Mouse (Mus musculus): ENCODE results near the gene Olfr1043. TPM values are rescaled to one million over a fixed set of nuclear protein-coding genes. Genes with fewer than 3 reads are reported as not detected.
"Not testable (repeated sequence)": the region's sequence is repeated elsewhere in the genome, so short reads cannot be mapped to it uniquely, and the experiment has no call there.

Gene Olfr1043
- polyA plus RNA-seq (2014; fragmentation: Nextera tagmentation; extraction: Ambion mirVana), result not detected in 2 replicates

DNA sequence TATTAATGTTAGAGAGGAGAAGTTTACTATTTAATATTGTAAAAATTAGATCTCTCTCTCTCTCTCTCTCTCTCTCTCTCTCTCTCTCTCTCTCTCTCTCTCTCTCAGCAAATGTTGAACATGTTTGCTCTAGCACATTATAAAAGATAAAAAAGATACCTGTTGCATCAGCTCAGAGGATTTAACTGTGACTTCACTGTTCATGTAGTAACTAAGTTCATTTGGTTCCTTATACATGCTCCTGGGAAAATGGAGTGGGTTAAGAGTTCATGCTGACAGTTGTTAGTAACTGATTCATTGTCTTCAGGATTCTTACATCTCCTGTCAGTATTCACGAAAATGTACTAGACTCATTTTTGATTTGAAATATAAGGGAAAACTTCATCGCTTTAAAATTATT, at the start of gene Olfr1043:
Olfr1043 (minus strand) TSS at position 101 of the 400 bp plus-strand sequence.
- Histone ChIP-seq H3K9ac (ENCODE audit: low read length) (no peak within 1 kb of the TSS), H3K4me1 (replicated peaks; ENCODE audit: control insufficient read depth, insufficient read depth, low read length) (no peaks in the 10 kb centered on the region), H3K4me3 (ENCODE audit: low read depth, low read length) (no peak within 1 kb of the TSS), H3K27me3 (replicated peaks; ENCODE audit: control insufficient read depth, insufficient read depth, low read length) (no peaks in the 10 kb centered on the region), H3K36me3 (ENCODE audit: control insufficient read depth, insufficient read depth, low read length) (no peaks in the 10 kb centered on the region), H3K4me2 (ENCODE audit: low read length) (no peak within 1 kb of the TSS), H3K9me3 (ENCODE audit: control insufficient read depth, low read length) (no peaks in the 10 kb centered on the region), H3K27ac (ENCODE audit: low read depth) (no peak within 1 kb of the TSS)
- no peak for ATAC-seq (replicated peaks; ENCODE audit: low FRiP score, low TSS enrichment, low read depth)
- no peak for DNase-seq (ENCODE audit: low spot score)
- WGBS, result 87% methylated on average over 2 of the region's 2 CpGs

DNA sequence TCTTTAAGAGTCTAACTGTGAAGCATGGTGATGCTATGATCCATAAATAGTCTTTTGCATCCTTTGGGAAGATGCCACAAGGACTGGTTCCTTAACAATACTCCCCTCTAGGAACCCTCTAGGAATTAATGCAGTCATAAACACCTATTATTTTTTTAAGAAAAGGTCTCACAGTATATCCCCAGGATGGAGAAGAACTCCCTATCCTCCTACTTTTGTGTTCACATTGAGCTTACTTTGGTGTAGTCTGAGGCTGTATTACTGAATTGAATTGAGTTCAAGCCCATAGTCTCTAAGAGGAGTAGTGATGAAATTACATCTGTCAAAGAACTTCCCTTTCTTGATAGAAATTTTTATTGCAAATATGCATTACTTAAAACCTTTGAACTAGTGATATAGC, 35.6 kb upstream of the Olfr1043 start, which contains the start of gene Olfr1045:
Olfr1045 (minus strand) TSS at position 101 of the 400 bp plus-strand sequence.
- H3K36me3 ChIP-seq (ENCODE audit: control insufficient read depth, insufficient read depth, low read length), result no peaks in the 10 kb centered on the region
- H3K4me2 ChIP-seq (ENCODE audit: low read length), result no peak within 1 kb of the TSS
- no peak within 1 kb of the TSS for H3K27ac ChIP-seq (ENCODE audit: low read depth)
- no peaks in the 10 kb centered on the region for H3K4me1 ChIP-seq (replicated peaks; ENCODE audit: control insufficient read depth, insufficient read depth, low read length)
- H3K27me3 ChIP-seq (replicated peaks; ENCODE audit: control insufficient read depth, insufficient read depth, low read length), result no peaks in the 10 kb centered on the region
- H3K9me3 ChIP-seq (ENCODE audit: control insufficient read depth, low read length), result no peaks in the 10 kb centered on the region
- H3K4me3 ChIP-seq (ENCODE audit: low read depth, low read length), result no peak within 1 kb of the TSS
- no peak for DNase-seq (ENCODE audit: low spot score)
- no peak for ATAC-seq (replicated peaks; ENCODE audit: low FRiP score, low TSS enrichment, low read depth)
- no peak within 1 kb of the TSS for H3K9ac ChIP-seq (ENCODE audit: low read length)

GRCm38 (mm10) chr2:86195863-86196262, 28.5 kb upstream of the Olfr1043 start:
- DNase-seq (ENCODE audit: low spot score) (no peak), ATAC-seq (replicated peaks; ENCODE audit: low FRiP score, low TSS enrichment, low read depth) (no peak)
- no peaks in the 10 kb centered on the region for H3K4me1 ChIP-seq (replicated peaks; ENCODE audit: control insufficient read depth, insufficient read depth, low read length)
- H3K4me3 ChIP-seq (ENCODE audit: low read depth, low read length), result no peak overlapping the region
- 53% methylated on average over 1 of the region's 1 CpGs for WGBS
- H3K9ac ChIP-seq (ENCODE audit: low read length), result no peak overlapping the region
- no peaks in the 10 kb centered on the region for H3K27me3 ChIP-seq (replicated peaks; ENCODE audit: control insufficient read depth, insufficient read depth, low read length)
- H3K9me3 ChIP-seq (ENCODE audit: control insufficient read depth, low read length), result no peaks in the 10 kb centered on the region
- H3K4me2 ChIP-seq (ENCODE audit: low read length), result no peak overlapping the region
- no peaks in the 10 kb centered on the region for H3K36me3 ChIP-seq (ENCODE audit: control insufficient read depth, insufficient read depth, low read length)
- H3K27ac ChIP-seq (ENCODE audit: low read depth), result no peak overlapping the region

- Histone ChIP-seq H3K27ac (ENCODE audit: low read depth) (no peak within 1 kb of the TSS), H3K9me3 (ENCODE audit: control insufficient read depth, low read length) (no peaks in the 10 kb centered on the region)
- no peak for ATAC-seq (replicated peaks; ENCODE audit: low FRiP score, low TSS enrichment, low read depth)
These were observed 18.3 kb upstream of the Olfr1043 start, which contains the start of gene Olfr52 for GRCm38 (mm10) chr2:86185583-86185982. Gene Olfr52, minus strand, starts transcription at chr2:86185683.

GRCm38 (mm10) chr2:86179950-86180349, 12.6 kb upstream of the Olfr1043 start:
- H3K9ac ChIP-seq (ENCODE audit: low read length), result no peak overlapping the region
- no peak overlapping the region for H3K4me3 ChIP-seq (ENCODE audit: low read depth, low read length)
- no peaks in the 10 kb centered on the region for H3K27me3 ChIP-seq (replicated peaks; ENCODE audit: control insufficient read depth, insufficient read depth, low read length)
- ATAC-seq (replicated peaks; ENCODE audit: low FRiP score, low TSS enrichment, low read depth), result no peak
- no peak overlapping the region for H3K4me2 ChIP-seq (ENCODE audit: low read length)
- H3K27ac ChIP-seq (ENCODE audit: low read depth), result no peak overlapping the region
- WGBS, result 84% methylated on average over 3 of the region's 3 CpGs
- H3K4me1 ChIP-seq (replicated peaks; ENCODE audit: control insufficient read depth, insufficient read depth, low read length), result no peaks in the 10 kb centered on the region
- H3K36me3 ChIP-seq (ENCODE audit: control insufficient read depth, insufficient read depth, low read length), result no peaks in the 10 kb centered on the region
- no peaks in the 10 kb centered on the region for H3K9me3 ChIP-seq (ENCODE audit: control insufficient read depth, low read length)
- no peak for DNase-seq (ENCODE audit: low spot score)

More at GRCm38 (mm10) chr2:86185583-86185982, 18.3 kb upstream of the Olfr1043 start, which contains the start of gene Olfr52:
- no peaks in the 10 kb centered on the region for H3K36me3 ChIP-seq (ENCODE audit: control insufficient read depth, insufficient read depth, low read length)
- DNase-seq (ENCODE audit: low spot score), result no peak
- no peak within 1 kb of the TSS for H3K4me3 ChIP-seq (ENCODE audit: low read depth, low read length)
- H3K4me2 ChIP-seq (ENCODE audit: low read length), result no peak within 1 kb of the TSS
- no peak within 1 kb of the TSS for H3K9ac ChIP-seq (ENCODE audit: low read length)
- no peaks in the 10 kb centered on the region for H3K4me1 ChIP-seq (replicated peaks; ENCODE audit: control insufficient read depth, insufficient read depth, low read length)
- H3K27me3 ChIP-seq (replicated peaks; ENCODE audit: control insufficient read depth, insufficient read depth, low read length), result no peaks in the 10 kb centered on the region

DNA sequence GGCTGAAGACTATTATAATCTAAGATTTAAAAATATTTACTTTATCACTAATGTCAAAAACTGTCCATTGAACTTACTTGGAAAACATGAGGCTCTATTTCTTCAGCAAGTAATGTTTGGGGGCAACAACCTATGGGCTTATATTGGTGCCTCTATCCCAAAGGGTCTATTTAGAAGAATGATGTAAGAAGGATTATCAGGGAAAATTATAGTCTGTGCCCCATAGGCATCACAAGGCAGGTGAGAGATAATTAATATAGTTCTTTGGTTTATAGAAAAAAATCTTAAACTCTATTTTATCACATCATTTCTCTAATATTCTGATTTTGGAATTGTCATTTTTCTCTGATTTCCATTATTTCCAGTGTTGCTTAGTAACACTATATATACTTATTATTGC, 10.4 kb upstream of the Olfr1043 start, which contains the start of gene Olfr1044:
Olfr1044 (minus strand) TSS at position 101 of the 400 bp plus-strand sequence.
- Histone ChIP-seq H3K4me2 (ENCODE audit: low read length) (no peak within 1 kb of the TSS), H3K9ac (ENCODE audit: low read length) (no peak within 1 kb of the TSS), H3K27ac (ENCODE audit: low read depth) (no peak within 1 kb of the TSS), H3K4me1 (replicated peaks; ENCODE audit: control insufficient read depth, insufficient read depth, low read length) (no peaks in the 10 kb centered on the region), H3K4me3 (ENCODE audit: low read depth, low read length) (no peak within 1 kb of the TSS), H3K36me3 (ENCODE audit: control insufficient read depth, insufficient read depth, low read length) (no peaks in the 10 kb centered on the region), H3K9me3 (ENCODE audit: control insufficient read depth, low read length) (no peaks in the 10 kb centered on the region), H3K27me3 (replicated peaks; ENCODE audit: control insufficient read depth, insufficient read depth, low read length) (no peaks in the 10 kb centered on the region)
- no peak for ATAC-seq (replicated peaks; ENCODE audit: low FRiP score, low TSS enrichment, low read depth)
- DNase-seq (ENCODE audit: low spot score), result no peak

GRCm38 (mm10) chr2:86175422-86175821, 8.1 kb upstream of the Olfr1043 start:
- not testable (repeated sequence) for H3K4me3 ChIP-seq (ENCODE audit: low read depth, low read length); H3K27me3 ChIP-seq (replicated peaks; ENCODE audit: control insufficient read depth, insufficient read depth, low read length); H3K27ac ChIP-seq (ENCODE audit: low read depth); H3K4me1 ChIP-seq (replicated peaks; ENCODE audit: control insufficient read depth, insufficient read depth, low read length); H3K9ac ChIP-seq (ENCODE audit: low read length); H3K4me2 ChIP-seq (ENCODE audit: low read length); ATAC-seq (replicated peaks; ENCODE audit: low FRiP score, low TSS enrichment, low read depth); H3K36me3 ChIP-seq (ENCODE audit: control insufficient read depth, insufficient read depth, low read length); H3K9me3 ChIP-seq (ENCODE audit: control insufficient read depth, low read length); DNase-seq (ENCODE audit: low spot score)
- WGBS, result 73% methylated on average over 7 of the region's 7 CpGs

DNA sequence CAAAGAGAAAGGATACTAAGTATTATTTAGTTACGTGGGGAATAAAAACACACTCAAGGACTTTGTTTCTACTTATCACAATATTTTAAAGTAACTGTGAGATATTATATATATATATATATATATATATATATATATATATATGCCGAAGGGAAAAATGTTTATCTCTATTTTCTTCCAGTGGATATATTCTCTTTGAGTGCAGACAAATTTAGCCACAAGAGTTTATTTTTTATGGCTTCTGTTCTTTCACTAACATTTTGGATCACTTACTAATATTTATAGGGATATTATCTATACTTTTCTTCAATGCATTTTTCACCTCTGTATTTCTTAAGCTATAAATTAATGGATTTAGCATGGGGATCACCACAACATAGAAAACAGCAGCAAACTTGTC, 5.6 kb downstream of the Olfr1043 start, which contains the start of gene Olfr1042:
Olfr1042 (minus strand) TSS at position 101 of the 400 bp plus-strand sequence.
- H3K27ac ChIP-seq (ENCODE audit: low read depth), result no peak within 1 kb of the TSS
- no peak within 1 kb of the TSS for H3K9ac ChIP-seq (ENCODE audit: low read length)
- H3K36me3 ChIP-seq (ENCODE audit: control insufficient read depth, insufficient read depth, low read length), result no peaks in the 10 kb centered on the region
- no peak for ATAC-seq (replicated peaks; ENCODE audit: low FRiP score, low TSS enrichment, low read depth)
- no peaks in the 10 kb centered on the region for H3K9me3 ChIP-seq (ENCODE audit: control insufficient read depth, low read length)
- DNase-seq (ENCODE audit: low spot score), result no peak
- 86% methylated on average over 2 of the region's 2 CpGs for WGBS
- no peaks in the 10 kb centered on the region for H3K4me1 ChIP-seq (replicated peaks; ENCODE audit: control insufficient read depth, insufficient read depth, low read length)
- H3K4me2 ChIP-seq (ENCODE audit: low read length), result no peak within 1 kb of the TSS
- no peaks in the 10 kb centered on the region for H3K27me3 ChIP-seq (replicated peaks; ENCODE audit: control insufficient read depth, insufficient read depth, low read length)
- no peak within 1 kb of the TSS for H3K4me3 ChIP-seq (ENCODE audit: low read depth, low read length)

DNA sequence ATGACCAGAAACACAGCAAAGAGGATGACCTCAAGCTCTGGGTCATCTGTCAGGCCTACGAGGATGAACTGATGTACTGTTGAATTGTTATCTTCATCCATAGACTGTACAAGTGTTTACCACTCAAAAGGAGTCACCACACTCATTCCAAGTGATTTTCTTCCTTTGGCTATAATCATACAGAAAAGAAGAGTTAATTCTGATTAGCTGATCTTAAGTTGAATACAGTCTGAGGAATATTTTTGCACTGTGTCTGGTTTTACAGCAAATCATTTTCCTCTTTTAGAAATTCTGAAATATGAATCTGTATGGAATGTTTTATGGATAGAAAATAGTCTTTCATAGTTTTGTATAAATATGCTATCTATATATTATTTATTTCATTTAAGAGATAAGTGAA, 20.7 kb downstream of the Olfr1043 start, which contains the start of gene Olfr1040:
Olfr1040 (minus strand) TSS at position 101 of the 400 bp plus-strand sequence.
- 0 out of 2 replicates have a peak, but pooled peaks cover 3% of the 10 kb centered on the region for H3K9me3 ChIP-seq (ENCODE audit: control insufficient read depth, low read length)
- no peaks in the 10 kb centered on the region for H3K36me3 ChIP-seq (ENCODE audit: control insufficient read depth, insufficient read depth, low read length)
- DNase-seq (ENCODE audit: low spot score) (no peak), ATAC-seq (replicated peaks; ENCODE audit: low FRiP score, low TSS enrichment, low read depth) (no peak)
- no peak within 1 kb of the TSS for H3K27ac ChIP-seq (ENCODE audit: low read depth)
- no peaks in the 10 kb centered on the region for H3K27me3 ChIP-seq (replicated peaks; ENCODE audit: control insufficient read depth, insufficient read depth, low read length)
- H3K4me2 ChIP-seq (ENCODE audit: low read length), result no peak within 1 kb of the TSS
- no peak within 1 kb of the TSS for H3K9ac ChIP-seq (ENCODE audit: low read length)
- no peak within 1 kb of the TSS for H3K4me3 ChIP-seq (ENCODE audit: low read depth, low read length)
- WGBS, result 83% methylated on average over 1 of the region's 1 CpGs
- no peaks in the 10 kb centered on the region for H3K4me1 ChIP-seq (replicated peaks; ENCODE audit: control insufficient read depth, insufficient read depth, low read length)
